Mouse (Mus musculus): ENCODE measurements around the gene Mrps26. TPM values are rescaled to one million over a fixed set of nuclear protein-coding genes. Genes with fewer than 3 reads are reported as not detected.
"Not testable (repeated sequence)": the region's sequence is repeated elsewhere in the genome, so short reads cannot be mapped to it uniquely, and the experiment has no call there.

Gene Mrps26
- polyA plus RNA-seq, 1 experiment: 86.1 TPM

GRCm38 (mm10) chr2:130574960-130575359 is 11.4 kb downstream of the Mrps26 start:
- no peak for DNase-seq (ENCODE audit: extremely low spot score in 1 of 2, low spot score in 1 of 2)

- DNase-seq (ENCODE audit: extremely low spot score in 1 of 2, low spot score in 1 of 2): no peak
Observed at GRCm38 (mm10) chr2:130575873-130576272, 12.3 kb downstream of the Mrps26 start, which contains the start of gene Oxt. Gene Oxt, plus strand, starts transcription at chr2:130576173.

- DNase-seq (ENCODE audit: extremely low spot score in 1 of 2, low spot score in 1 of 2): not testable (repeated sequence)
Observed at GRCm38 (mm10) chr2:130576564-130576963, 13.0 kb downstream of the Mrps26 start.

- no peak for DNase-seq (ENCODE audit: extremely low spot score in 1 of 2, low spot score in 1 of 2)
Observed at GRCm38 (mm10) chr2:130577021-130577420, 13.5 kb downstream of the Mrps26 start.

- peak in 1 of 2 experiments; percentile 42 for DNase-seq (ENCODE audit: extremely low spot score in 1 of 2, low spot score in 1 of 2)
Observed at GRCm38 (mm10) chr2:130577632-130578031, 14.1 kb downstream of the Mrps26 start.

GRCm38 (mm10) chr2:130578148-130578547 is 14.6 kb downstream of the Mrps26 start:
- DNase-seq (ENCODE audit: extremely low spot score in 1 of 2, low spot score in 1 of 2): peak in 1 of 2 experiments; percentile 87

GRCm38 (mm10) chr2:130579791-130580190 is 16.2 kb downstream of the Mrps26 start:
- no peak for DNase-seq (ENCODE audit: extremely low spot score in 1 of 2, low spot score in 1 of 2)

- no peak for DNase-seq (ENCODE audit: extremely low spot score in 1 of 2, low spot score in 1 of 2)
Observed at GRCm38 (mm10) chr2:130581201-130581600, 17.7 kb downstream of the Mrps26 start.

- no peak for DNase-seq (ENCODE audit: extremely low spot score in 1 of 2, low spot score in 1 of 2)
Observed at GRCm38 (mm10) chr2:130582552-130582951, 19.0 kb downstream of the Mrps26 start, which contains the start of gene Avp. Gene Avp, minus strand, starts transcription at chr2:130582554.

GRCm38 (mm10) chr2:130583902-130584560 is 20.5 kb downstream of the Mrps26 start:
- no peak for DNase-seq (ENCODE audit: extremely low spot score in 1 of 2, low spot score in 1 of 2)

GRCm38 (mm10) chr2:130586016-130586415 is 22.5 kb downstream of the Mrps26 start:
- peak; percentile 41 to 72 for DNase-seq (ENCODE audit: extremely low spot score in 1 of 2, low spot score in 1 of 2)

GRCm38 (mm10) chr2:130588373-130588772 is 24.8 kb downstream of the Mrps26 start:
- no peak for DNase-seq (ENCODE audit: extremely low spot score in 1 of 2, low spot score in 1 of 2)

- no peak for DNase-seq (ENCODE audit: extremely low spot score in 1 of 2, low spot score in 1 of 2)
Observed at GRCm38 (mm10) chr2:130589157-130589556, 25.6 kb downstream of the Mrps26 start.

GRCm38 (mm10) chr2:130589761-130590160 is 26.2 kb downstream of the Mrps26 start:
- DNase-seq (ENCODE audit: extremely low spot score in 1 of 2, low spot score in 1 of 2): no peak

- DNase-seq (ENCODE audit: extremely low spot score in 1 of 2, low spot score in 1 of 2): no peak
Observed at GRCm38 (mm10) chr2:130591016-130591415, 27.5 kb downstream of the Mrps26 start.

- DNase-seq (ENCODE audit: extremely low spot score in 1 of 2, low spot score in 1 of 2): no peak
Observed at GRCm38 (mm10) chr2:130595596-130595995, 32.1 kb downstream of the Mrps26 start.

GRCm38 (mm10) chr2:130597601-130598010 is 34.1 kb downstream of the Mrps26 start:
- DNase-seq (ENCODE audit: extremely low spot score in 1 of 2, low spot score in 1 of 2): peak in 1 of 2 experiments; percentile 73

GRCm38 (mm10) chr2:130598399-130598798 is 34.9 kb downstream of the Mrps26 start:
- DNase-seq (ENCODE audit: extremely low spot score in 1 of 2, low spot score in 1 of 2): no peak

- DNase-seq (ENCODE audit: extremely low spot score in 1 of 2, low spot score in 1 of 2): no peak
Observed at GRCm38 (mm10) chr2:130602195-130602594, 38.7 kb downstream of the Mrps26 start.

GRCm38 (mm10) chr2:130613091-130613490 is 49.5 kb downstream of the Mrps26 start:
- DNase-seq (ENCODE audit: extremely low spot score in 1 of 2, low spot score in 1 of 2): no peak

All from frontal cortex, adult 2 months (tissue).